Mouse (Mus musculus) heart, adult 18-20 months (tissue): ENCODE data around the gene Actr3b. TPM values are rescaled to one million over a fixed set of nuclear protein-coding genes. Genes with fewer than 3 reads are reported as not detected.
"Not testable (repeated sequence)": the region's sequence is repeated elsewhere in the genome, so short reads cannot be mapped to it uniquely, and the experiment has no call there.

ENCODE experiments used
- DNase-seq, 2 experiments: peaks; one replicate each; pipeline ENCODE4 v3.0.0; 2021 to 2022; ENCODE audit warnings: mixed read lengths in 1 of 2
- long read RNA-seq, 2 experiments: library from polyadenylated mRNA; stranded (forward); transcript quantifications; one replicate each; pipeline ENCODE4 v2.0.0; 2021
- total RNA-seq, 2 experiments: library from RNA; stranded (reverse); gene quantifications; 2 replicates each; pipeline ENCODE4 v1.2.3; 2021

Gene Actr3b
- 10 to 100 TPM; 41.9 to 47.6 TPM for total RNA-seq
- long read RNA-seq, experiment 1, transcript Actr3b-201 (12 exons, 1,712 nt), result major isoform, 58 of 99 reads
- long read RNA-seq, experiment 1, transcript Actr3b-202 (11 exons, 2,031 nt), result minor isoform, 6 of 99 reads
- long read RNA-seq, experiment 1, partial matches to known transcripts, result 3 of 99 reads
- long read RNA-seq, experiment 1, other reads (novel, unspliced or antisense), result 32 of 99 reads
- long read RNA-seq, experiment 2, transcript Actr3b-201 (12 exons, 1,712 nt), result major isoform, 19 of 41 reads
- long read RNA-seq, experiment 2, partial matches to known transcripts, result 17 of 41 reads
- long read RNA-seq, experiment 2, other reads (novel, unspliced or antisense), result 2 of 41 reads

- peak; percentile 91 to 94 for DNase-seq
Measured at GRCm38 (mm10) chr5:25759460-25760409, at the start of gene Actr3b. TSS of gene Actr3b (plus strand) at chr5:25759997.

DNA sequence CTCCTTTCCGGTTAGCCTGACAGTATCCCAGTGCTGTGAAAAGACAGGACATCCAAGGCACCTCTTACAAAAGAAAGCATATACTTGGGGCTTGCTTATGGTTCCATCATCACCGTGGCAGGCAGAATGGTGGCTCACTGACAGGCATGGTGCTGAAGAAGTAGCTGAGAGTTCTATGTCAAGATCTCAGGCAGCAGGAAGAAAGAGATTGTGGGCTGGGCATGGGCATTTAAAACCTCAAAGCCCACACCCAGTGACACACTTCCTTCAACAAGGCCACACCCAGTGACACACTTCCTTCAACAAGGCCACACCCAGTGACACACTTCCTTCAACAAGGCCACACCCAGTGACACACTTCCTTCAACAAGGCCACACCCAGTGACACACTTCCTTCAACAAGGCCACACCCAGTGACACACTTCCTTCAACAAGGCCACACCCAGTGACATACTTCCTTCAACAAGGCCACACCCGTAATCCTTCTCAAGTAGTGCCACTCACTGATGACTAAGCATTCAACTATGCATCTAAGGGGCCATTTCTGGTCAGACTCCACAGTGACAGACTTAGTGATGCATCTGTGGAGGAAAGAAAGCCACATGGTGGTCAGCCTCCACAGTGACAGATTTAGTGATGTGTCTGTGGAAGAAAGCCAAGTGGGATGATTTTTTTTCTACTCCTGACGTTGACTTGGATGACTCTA, 46.6 kb upstream of the Actr3b start:
- DNase-seq, result not testable (repeated sequence)

- DNase-seq, result peak in 1 of 2 experiments; percentile 13
Measured at GRCm38 (mm10) chr5:25719390-25719789, 40.4 kb upstream of the Actr3b start.

GRCm38 (mm10) chr5:25723016-25723415, 36.8 kb upstream of the Actr3b start:
- DNase-seq, result peak in 1 of 2 experiments; percentile 40

GRCm38 (mm10) chr5:25724134-25724675, 35.6 kb upstream of the Actr3b start:
- DNase-seq, result no peak

DNA sequence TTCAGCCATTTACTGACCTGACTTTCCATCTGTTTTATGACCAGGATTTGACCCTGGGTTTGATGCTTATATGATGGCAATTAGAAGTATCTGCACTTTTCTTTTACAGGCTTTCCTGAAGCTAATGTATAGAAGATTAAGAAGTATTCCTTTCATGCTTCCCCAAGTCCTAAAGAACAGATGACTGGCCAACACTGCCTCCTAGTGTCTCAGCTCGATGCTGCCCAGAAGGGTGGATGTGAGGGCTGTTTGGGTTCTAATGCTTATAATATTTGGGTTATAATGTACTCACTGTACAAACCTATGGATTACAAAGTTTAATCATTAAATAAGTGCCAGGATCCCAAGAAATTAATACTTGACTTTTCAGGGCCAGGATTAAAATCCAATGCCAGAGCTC, 25.5 kb upstream of the Actr3b start:
- DNase-seq, result peak; percentile 29 to 75

DNA sequence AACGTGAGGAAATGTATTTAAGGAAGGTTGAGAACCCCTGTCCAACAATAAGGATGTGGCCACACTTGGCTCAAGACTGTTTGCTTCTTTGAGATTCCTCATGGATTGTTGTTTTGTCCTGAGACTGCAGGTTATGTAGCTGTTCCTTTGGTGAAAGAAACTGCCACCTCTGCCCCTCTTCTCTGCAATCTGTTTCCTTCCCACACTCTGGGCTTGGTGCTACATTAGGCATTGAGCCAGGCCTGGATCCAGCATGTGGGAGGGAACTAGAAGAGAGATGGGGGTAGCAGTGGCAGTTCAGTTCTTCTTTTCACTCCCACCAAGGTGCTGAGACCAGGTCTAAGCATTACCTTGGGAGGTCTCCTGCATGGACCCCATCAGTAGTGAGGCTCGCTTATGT, 23.9 kb upstream of the Actr3b start:
- DNase-seq, result no peak

GRCm38 (mm10) chr5:25738448-25738847, 21.3 kb upstream of the Actr3b start:
- no peak for DNase-seq

DNA sequence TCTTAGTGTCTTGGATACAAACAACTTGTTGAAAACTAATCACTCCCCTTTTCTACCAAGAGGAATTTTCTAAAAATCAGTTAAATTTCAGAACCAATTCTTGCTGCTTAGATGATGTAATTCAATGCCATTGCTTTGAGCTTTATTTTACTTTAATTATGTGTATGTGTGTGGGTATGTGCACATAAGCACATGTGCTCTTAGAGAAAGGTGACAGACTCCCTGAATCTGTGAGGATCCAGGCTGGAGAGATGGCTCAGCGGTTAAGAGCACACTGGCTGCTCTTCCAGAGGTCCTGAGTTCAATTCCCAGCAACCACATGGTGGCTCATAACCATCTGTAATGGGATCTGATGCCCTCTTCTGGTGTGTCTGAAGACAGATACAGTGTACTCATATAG, 20.9 kb upstream of the Actr3b start:
- not testable (repeated sequence) for DNase-seq

- DNase-seq, result no peak
Measured at GRCm38 (mm10) chr5:25747904-25748303, 11.9 kb upstream of the Actr3b start.

DNA sequence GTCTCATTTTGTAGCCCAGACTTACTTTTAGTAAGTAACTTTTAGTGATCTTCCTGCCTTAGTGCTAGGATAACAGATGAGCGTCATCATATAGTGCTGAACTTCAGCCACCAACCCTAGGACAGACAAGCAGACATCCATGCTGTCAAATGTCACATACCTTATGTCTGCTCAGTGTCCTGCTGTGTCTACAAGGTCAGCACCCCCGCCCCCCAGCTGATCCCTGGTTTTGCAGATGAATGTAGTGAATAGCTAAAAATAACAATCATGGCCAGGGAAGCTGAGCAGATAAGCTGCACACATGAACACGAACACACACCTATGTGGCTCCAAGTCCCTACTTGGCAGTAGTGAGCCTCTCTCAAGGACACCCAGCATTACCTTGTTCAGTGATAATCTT, 11.2 kb upstream of the Actr3b start:
- peak in 1 of 2 experiments; percentile 22 for DNase-seq

GRCm38 (mm10) chr5:25751552-25751951, 8.2 kb upstream of the Actr3b start:
- peak; percentile 27 to 33 for DNase-seq

GRCm38 (mm10) chr5:25752862-25753261, 6.9 kb upstream of the Actr3b start:
- DNase-seq, result peak; percentile 61 to 78

DNA sequence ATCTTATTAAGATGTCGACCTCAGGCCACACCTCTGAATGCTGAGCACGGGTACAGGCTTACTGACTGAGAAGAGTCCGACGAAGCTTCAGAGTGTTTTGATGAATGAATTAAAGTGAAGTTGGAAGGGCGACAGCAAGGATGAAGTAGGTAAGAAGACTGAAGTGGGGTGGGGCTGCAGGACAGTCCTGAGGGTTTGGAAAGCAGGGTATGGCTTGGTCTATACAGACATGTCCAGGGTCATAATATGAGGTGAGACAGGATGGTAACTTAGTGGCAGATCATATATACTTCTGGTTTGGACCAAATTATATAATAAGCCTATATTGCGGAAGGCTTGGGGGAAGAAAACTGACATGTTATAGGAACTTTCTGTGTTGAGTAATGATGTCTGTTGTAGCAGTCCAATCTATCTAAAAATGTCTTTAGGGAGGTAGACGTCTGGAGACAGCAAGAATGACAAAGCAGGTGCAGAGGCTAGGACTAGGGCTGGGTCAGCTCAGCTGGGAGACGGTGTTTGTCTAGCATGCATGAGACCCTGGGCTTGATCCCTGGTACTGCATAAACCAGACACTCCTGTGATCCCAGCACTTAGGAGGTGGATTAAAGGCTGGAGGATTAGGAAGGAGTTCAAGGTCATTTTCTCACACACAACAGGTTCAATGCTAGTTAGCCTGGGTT, 6.1 kb upstream of the Actr3b start:
- DNase-seq, result no peak

DNA sequence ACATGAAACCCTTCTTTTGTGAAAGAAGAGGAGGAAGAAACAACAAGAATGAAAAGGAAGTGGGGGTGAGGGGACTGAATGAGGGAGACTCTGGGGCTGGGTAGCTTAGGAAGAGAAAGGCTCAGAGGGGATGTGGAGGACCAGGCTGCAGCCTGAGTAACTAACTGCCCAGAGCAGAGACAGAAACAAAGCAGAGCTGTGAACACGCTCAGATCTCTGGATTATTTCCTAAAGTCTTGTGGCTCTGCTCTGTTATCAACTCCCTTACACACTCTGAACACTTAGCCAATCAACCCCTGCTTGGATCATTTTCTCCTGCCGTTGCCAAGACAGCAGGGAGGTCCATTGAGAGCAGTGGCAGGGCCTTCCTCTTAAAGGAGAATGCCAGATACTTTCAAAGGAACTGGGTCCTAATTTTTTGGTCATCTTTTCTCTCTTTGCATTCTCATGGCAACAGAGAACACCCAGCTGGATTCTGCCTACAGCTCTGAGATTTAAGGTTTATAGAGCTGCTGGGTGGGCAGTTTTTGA, 5.5 kb upstream of the Actr3b start:
- DNase-seq, result peak; percentile 63 to 81

DNA sequence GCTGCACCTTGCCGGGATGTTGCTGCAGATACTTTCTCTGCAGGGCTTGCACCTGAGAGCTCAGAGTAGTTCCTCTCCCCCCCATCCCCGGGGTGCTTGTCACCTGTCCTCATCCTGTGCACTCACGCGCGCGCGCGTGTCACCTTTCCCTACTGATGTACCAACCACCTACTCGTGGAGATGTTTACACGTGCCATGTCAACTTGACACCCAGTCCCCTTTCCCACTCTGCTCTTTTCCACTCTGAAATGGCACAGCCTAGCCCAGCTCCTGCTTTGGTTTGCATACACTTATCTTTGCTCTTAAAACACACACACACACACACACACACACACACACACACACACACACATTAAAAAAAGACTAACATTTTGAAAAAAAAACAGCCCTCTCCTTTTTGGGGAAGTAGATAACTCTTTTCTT, 624 bp downstream of the Actr3b start:
- DNase-seq, result peak in 1 of 2 experiments; percentile 45

- DNase-seq, result no peak
Measured at GRCm38 (mm10) chr5:25760871-25761270, 1.1 kb downstream of the Actr3b start.

DNA sequence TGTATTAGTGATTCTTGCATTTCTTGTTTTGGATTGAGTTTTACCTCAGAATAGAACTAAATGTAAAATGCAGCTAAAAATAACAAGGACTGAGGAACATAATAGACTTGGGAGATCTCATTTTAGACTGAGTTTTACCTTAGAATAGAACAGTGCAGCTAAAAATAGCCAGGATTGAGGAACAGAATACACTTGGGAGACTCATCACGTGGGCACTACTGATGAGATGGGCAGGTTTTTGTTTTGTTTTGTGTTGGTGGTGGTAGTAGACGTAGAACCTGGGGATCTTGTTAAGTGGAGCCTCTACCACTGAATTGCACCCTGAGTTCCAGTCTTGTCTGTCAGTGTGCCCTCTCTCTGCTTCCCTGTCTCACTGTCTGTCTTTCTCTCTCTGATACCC, 2.1 kb downstream of the Actr3b start:
- peak; percentile 34 to 40 for DNase-seq

DNA sequence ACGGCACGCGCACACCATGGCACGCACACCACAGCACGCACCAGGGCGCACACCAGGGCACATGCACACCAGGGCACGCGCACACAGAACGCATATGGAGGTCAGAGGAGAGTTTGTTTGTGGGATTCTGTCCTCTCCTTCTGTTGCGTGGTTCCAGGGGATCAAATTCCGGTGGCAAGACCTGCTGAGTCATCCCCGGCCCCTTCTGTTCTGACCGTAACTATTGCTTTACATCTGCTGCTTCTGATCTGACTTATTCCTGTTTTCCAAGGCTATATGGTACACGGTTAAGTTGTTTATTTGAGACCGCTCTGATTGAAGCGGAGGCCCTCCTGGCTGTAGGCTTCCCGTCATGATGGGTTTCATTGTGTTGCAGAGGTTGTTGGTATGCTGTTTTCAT, 9.2 kb downstream of the Actr3b start:
- DNase-seq, result no peak

GRCm38 (mm10) chr5:25769406-25769805, 9.6 kb downstream of the Actr3b start:
- no peak for DNase-seq

DNA sequence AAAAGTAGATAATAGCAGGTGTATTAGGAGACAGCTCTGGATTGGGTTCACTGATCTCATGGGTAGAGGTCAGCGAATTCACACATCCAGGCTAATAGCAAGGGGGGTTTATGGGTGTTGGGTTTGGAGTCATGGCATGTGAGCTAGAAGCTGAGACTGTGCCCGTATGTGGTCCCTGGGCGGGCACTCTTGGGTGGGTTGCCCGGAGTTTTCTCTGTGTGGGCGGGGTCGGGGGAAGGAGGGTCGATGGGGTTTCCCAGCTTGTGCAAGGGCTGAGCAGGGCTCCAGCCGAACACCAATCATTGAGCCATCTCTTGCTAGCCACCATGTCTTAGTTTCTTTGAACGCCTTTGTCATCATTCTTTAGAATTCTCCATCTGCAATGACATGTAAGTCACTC, 12.7 kb downstream of the Actr3b start:
- no peak for DNase-seq
